Mouse (Mus musculus): ENCODE data around the gene Ssmem1. TPM values are rescaled to one million over a fixed set of nuclear protein-coding genes. Genes with fewer than 3 reads are reported as not detected.

The Ssmem1 gene
- polyA plus RNA-seq, 2 experiments = 0.10 to 0.14 TPM

DNA sequence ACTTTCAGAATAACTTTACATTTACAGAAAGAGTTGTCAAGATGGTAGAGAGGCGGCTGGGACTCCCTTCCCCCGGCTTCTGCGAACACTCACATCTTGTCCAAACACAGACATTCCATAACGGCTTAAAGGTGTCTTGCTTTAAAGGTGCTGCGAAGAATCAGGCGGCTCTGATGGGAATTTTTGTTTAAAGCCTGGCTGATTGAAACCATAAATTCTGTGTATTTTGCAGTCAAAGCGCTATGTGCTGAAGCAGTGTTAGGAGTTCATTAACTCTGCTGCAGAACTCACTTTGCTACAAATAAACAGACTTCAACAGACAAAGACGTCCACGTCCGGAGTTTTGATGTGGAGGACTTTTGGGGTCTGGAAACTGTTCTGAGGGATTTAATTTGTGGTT is 28.6 kb downstream of the Ssmem1 start:
- Histone ChIP-seq H3K9me3 (ENCODE audit: control insufficient read depth, low read length) (no peaks in the 10 kb centered on the region), H3K4me1 (replicated peaks; ENCODE audit: control insufficient read depth in 2 of 2, insufficient read depth in 2 of 2, low read length in 1 of 2) (peaks cover 0 to 4% of the 10 kb centered on the region in 2 experiments; a peak in 2 of 4 replicates), H3K27ac (no peak overlapping the region), H3K36me3 (replicated peaks; ENCODE audit: control insufficient read depth, insufficient read depth, low read depth) (no peaks in the 10 kb centered on the region), H3K27me3 (ENCODE audit: control insufficient read depth, insufficient read depth, low read length) (peaks cover 7% of the 10 kb centered on the region), H3K9ac (replicated peaks) (no peak overlapping the region), H3K4me2 (ENCODE audit: low read depth) (no peak overlapping the region), H3K4me3 (ENCODE audit: insufficient read depth in 1 of 2, low read depth in 2 of 2, low read length in 2 of 2) (no peak overlapping the region)
- 62% methylated on average over 10 of the region's 10 CpGs for WGBS (ENCODE audit: insufficient replicate concordance)
- TF ChIP-seq CTCF (IDR thresholded peaks at IDR 0.05; ENCODE audit: low read depth) (no peak), EP300 (IDR thresholded peaks at IDR 0.05; ENCODE audit: low read depth) (no peak)
- no peak for ATAC-seq (ENCODE audit: insufficient read depth)
- no peak for DNase-seq (ENCODE audit: low read depth in 3 of 3, low spot score in 3 of 3)

GRCm38 (mm10) chr6:30538800-30539199 is 29.2 kb downstream of the Ssmem1 start:
- DNase-seq (ENCODE audit: low read depth in 3 of 3, low spot score in 3 of 3) (no peak), ATAC-seq (ENCODE audit: insufficient read depth) (no peak)
- no peaks in the 10 kb centered on the region for H3K36me3 ChIP-seq (replicated peaks; ENCODE audit: control insufficient read depth, insufficient read depth, low read depth)
- H3K9ac ChIP-seq (replicated peaks) = no peak overlapping the region
- H3K4me3 ChIP-seq (ENCODE audit: insufficient read depth in 1 of 2, low read depth in 2 of 2, low read length in 2 of 2) = no peak overlapping the region
- WGBS (ENCODE audit: insufficient replicate concordance) = 58% methylated on average over 5 of the region's 5 CpGs
- TF ChIP-seq CTCF (IDR thresholded peaks at IDR 0.05; ENCODE audit: low read depth) (no peak), EP300 (IDR thresholded peaks at IDR 0.05; ENCODE audit: low read depth) (no peak)
- no peak overlapping the region for H3K27ac ChIP-seq
- H3K9me3 ChIP-seq (ENCODE audit: control insufficient read depth, low read length) = no peaks in the 10 kb centered on the region
- H3K4me2 ChIP-seq (ENCODE audit: low read depth) = no peak overlapping the region
- H3K4me1 ChIP-seq (replicated peaks; ENCODE audit: control insufficient read depth in 2 of 2, insufficient read depth in 2 of 2, low read length in 1 of 2) = peaks cover 0 to 4% of the 10 kb centered on the region in 2 experiments; a peak in 2 of 4 replicates
- peaks cover 7% of the 10 kb centered on the region for H3K27me3 ChIP-seq (ENCODE audit: control insufficient read depth, insufficient read depth, low read length)

DNA sequence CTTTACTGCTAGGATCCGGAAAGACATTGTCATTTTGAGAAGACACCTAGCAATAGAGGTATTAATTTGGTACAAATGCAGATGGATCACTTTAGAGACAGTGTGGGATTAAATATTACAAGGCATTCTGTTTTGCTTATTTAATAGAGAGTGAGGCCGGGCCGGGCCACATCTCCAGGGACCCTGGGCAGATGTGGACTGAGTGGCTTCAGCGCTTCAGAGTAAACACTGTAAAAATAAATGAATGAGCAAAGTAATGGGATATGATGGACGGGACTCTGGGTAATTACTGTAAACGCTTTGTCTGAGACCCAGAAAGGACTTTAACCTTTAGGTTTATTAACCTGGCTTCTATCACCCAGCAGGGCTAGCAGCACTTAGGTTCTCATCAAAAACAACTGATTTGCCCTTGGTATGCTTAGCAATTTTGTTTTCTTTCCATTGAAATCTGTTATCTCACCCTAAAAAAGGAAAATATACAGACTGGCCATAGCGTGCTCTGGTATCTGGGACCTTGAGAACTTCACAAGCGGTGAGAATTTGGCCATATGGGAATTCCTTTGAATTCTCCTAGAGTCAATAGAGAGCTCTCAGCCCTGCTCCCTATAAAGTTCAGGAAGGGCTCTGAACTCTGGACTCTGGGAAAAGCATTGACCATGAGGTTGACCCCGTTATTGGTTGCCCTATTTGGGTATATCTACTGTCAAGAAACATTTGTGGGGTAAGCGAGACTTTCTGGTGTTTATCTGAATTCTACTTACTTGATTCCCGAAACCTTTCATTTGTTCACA is 31.6 kb downstream of the Ssmem1 start, which contains the start of gene Cpa2:
Gene Cpa2, plus strand, starts transcription at position 574 of the 791 bp plus-strand sequence.
- H3K9ac ChIP-seq (replicated peaks) = no peak within 1 kb of the TSS
- DNase-seq (ENCODE audit: low read depth in 3 of 3, low spot score in 3 of 3) (no peak), ATAC-seq (ENCODE audit: insufficient read depth) (no peak)
- H3K27me3 ChIP-seq (ENCODE audit: control insufficient read depth, insufficient read depth, low read length) = peaks cover 11% of the 10 kb centered on the region
- no peaks in the 10 kb centered on the region for H3K9me3 ChIP-seq (ENCODE audit: control insufficient read depth, low read length)
- no peak within 1 kb of the TSS for H3K27ac ChIP-seq
- peaks cover 0 to 4% of the 10 kb centered on the region in 2 experiments; a peak in 2 of 4 replicates for H3K4me1 ChIP-seq (replicated peaks; ENCODE audit: control insufficient read depth in 2 of 2, insufficient read depth in 2 of 2, low read length in 1 of 2)
- H3K4me3 ChIP-seq (ENCODE audit: insufficient read depth in 1 of 2, low read depth in 2 of 2, low read length in 2 of 2) = no peak within 1 kb of the TSS
- TF ChIP-seq CTCF (IDR thresholded peaks at IDR 0.05; ENCODE audit: low read depth) (no peak), EP300 (IDR thresholded peaks at IDR 0.05; ENCODE audit: low read depth) (no peak)
- 63% methylated on average over 11 of the region's 11 CpGs for WGBS (ENCODE audit: insufficient replicate concordance)
- no peaks in the 10 kb centered on the region for H3K36me3 ChIP-seq (replicated peaks; ENCODE audit: control insufficient read depth, insufficient read depth, low read depth)
- no peak within 1 kb of the TSS for H3K4me2 ChIP-seq (ENCODE audit: low read depth)

GRCm38 (mm10) chr6:30542277-30542676 is 32.6 kb downstream of the Ssmem1 start:
- H3K4me3 ChIP-seq (ENCODE audit: insufficient read depth in 1 of 2, low read depth in 2 of 2, low read length in 2 of 2) = no peak overlapping the region
- no peak overlapping the region for H3K27ac ChIP-seq
- ATAC-seq (ENCODE audit: insufficient read depth) (no peak), DNase-seq (ENCODE audit: low read depth in 3 of 3, low spot score in 3 of 3) (no peak)
- H3K4me2 ChIP-seq (ENCODE audit: low read depth) = no peak overlapping the region
- no peak for TF ChIP-seq EP300 (IDR thresholded peaks at IDR 0.05; ENCODE audit: low read depth)
- no peak for TF ChIP-seq CTCF (IDR thresholded peaks at IDR 0.05; ENCODE audit: low read depth)
- H3K9ac ChIP-seq (replicated peaks) = no peak overlapping the region
- 23% methylated on average over 6 of the region's 6 CpGs for WGBS (ENCODE audit: insufficient replicate concordance)
- H3K4me1 ChIP-seq (replicated peaks; ENCODE audit: control insufficient read depth in 2 of 2, insufficient read depth in 2 of 2, low read length in 1 of 2) = peaks cover 0 to 9% of the 10 kb centered on the region in 2 experiments; a peak in 2 of 4 replicates
- H3K27me3 ChIP-seq (ENCODE audit: control insufficient read depth, insufficient read depth, low read length) = peaks cover 15% of the 10 kb centered on the region
- H3K9me3 ChIP-seq (ENCODE audit: control insufficient read depth, low read length) = no peaks in the 10 kb centered on the region
- no peaks in the 10 kb centered on the region for H3K36me3 ChIP-seq (replicated peaks; ENCODE audit: control insufficient read depth, insufficient read depth, low read depth)

DNA sequence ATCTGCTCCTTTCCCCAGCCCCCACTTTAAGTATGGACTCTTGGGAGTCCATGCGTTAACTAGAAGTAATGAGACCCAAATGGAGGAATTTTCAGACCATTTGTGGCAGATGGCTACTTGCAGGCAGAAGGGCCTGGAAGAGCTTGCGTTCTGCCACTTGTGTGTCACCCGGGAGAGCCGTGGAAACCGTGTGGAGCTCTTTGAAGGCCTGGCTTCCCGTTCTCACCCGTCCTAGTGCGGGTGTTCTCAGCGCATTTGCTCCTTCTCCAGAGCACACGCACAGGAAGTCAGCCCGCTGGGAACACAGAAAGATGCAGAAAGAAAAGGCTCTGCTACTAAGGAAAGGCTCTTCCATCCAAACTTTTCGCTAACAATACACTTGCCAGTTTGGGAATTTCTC is 33.4 kb downstream of the Ssmem1 start:
- DNase-seq (ENCODE audit: low read depth in 3 of 3, low spot score in 3 of 3) (no peak), ATAC-seq (ENCODE audit: insufficient read depth) (no peak)
- H3K9me3 ChIP-seq (ENCODE audit: control insufficient read depth, low read length) = no peaks in the 10 kb centered on the region
- H3K36me3 ChIP-seq (replicated peaks; ENCODE audit: control insufficient read depth, insufficient read depth, low read depth) = no peaks in the 10 kb centered on the region
- TF ChIP-seq CTCF (IDR thresholded peaks at IDR 0.05; ENCODE audit: low read depth) = no peak
- TF ChIP-seq EP300 (IDR thresholded peaks at IDR 0.05; ENCODE audit: low read depth) = no peak
- H3K4me1 ChIP-seq (replicated peaks; ENCODE audit: control insufficient read depth in 2 of 2, insufficient read depth in 2 of 2, low read length in 1 of 2) = peaks cover 0 to 11% of the 10 kb centered on the region in 2 experiments; a peak in 2 of 4 replicates
- H3K27ac ChIP-seq = no peak overlapping the region
- H3K4me2 ChIP-seq (ENCODE audit: low read depth) = no peak overlapping the region
- no peak overlapping the region for H3K9ac ChIP-seq (replicated peaks)
- WGBS (ENCODE audit: insufficient replicate concordance) = 28% methylated on average over 12 of the region's 12 CpGs
- H3K4me3 ChIP-seq (ENCODE audit: insufficient read depth in 1 of 2, low read depth in 2 of 2, low read length in 2 of 2) = no peak overlapping the region
- peaks cover 18% of the 10 kb centered on the region for H3K27me3 ChIP-seq (ENCODE audit: control insufficient read depth, insufficient read depth, low read length)

Data from liver, embryonic 14.5 days (tissue).